Mouse (Mus musculus) gastrocnemius, adult 8-10 months (tissue): Measurements from ENCODE around the gene Defb26. TPM values are rescaled to one million over a fixed set of nuclear protein-coding genes. Genes with fewer than 3 reads are reported as not detected.

Experiments
- DNase-seq, 2 experiments: peaks; one replicate each; pipeline ENCODE4 v3.0.0; 2022; ENCODE audit warnings: low spot score in 2 of 2
- total RNA-seq, 4 experiments: library from RNA; stranded (reverse); gene quantifications; 2 replicates each; pipeline ENCODE4 v1.2.4; 2022

The Defb26 gene
- total RNA-seq, 4 experiments from 2014 or later, result not detected

DNA sequence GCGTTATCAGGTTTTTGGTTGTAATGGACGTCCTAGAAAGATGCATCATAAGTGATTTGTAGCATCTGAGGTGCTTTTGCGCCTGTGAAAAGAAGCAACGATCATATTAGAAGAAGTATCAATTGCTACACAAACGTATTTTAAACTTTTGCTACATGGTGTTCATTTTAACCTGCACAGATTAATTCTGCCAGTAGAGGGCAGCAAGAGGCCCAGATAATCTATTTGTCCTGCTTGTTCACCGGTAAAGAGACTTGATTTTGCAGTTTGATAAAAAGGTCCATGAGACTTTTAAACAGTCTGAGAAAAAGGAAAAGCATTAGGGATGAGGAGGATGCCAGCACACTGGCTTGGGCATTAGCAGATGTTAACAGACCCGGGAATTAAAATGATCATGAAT is 40.5 kb downstream of the Defb26 start:
- DNase-seq, result no peak

DNA sequence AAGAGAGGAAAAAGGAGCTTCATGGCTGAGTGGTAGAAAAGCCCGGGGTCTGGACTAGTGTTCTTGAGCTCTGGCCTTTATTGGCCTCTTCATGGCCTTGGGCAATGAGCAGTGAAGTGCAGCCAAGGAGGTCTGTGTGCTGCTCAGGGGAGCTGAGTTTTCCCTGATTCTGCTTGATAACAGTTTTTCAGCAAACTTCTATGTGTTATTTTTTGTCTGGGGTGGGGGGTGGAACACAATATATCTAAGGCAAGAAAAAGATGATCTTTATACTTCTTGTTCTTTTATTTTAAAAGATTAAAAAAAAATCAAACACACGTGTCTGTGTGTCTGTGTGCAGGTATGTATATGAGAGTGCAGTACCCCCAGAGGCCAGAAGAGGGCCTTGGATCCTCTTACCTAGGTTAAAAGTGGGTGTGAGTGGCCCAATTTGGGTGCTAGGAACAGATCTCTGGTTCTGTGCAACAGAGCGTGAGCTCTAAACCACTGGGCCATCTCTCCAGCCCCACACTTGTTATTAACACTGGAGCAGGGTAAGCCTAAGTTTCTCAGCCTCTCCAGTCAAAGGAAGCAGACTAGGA is 46.8 kb downstream of the Defb26 start, which contains the start of gene Defb23:
Gene Defb23, minus strand, starts transcription at position 51 of the 581 bp plus-strand sequence.
- DNase-seq, result no peak

DNA sequence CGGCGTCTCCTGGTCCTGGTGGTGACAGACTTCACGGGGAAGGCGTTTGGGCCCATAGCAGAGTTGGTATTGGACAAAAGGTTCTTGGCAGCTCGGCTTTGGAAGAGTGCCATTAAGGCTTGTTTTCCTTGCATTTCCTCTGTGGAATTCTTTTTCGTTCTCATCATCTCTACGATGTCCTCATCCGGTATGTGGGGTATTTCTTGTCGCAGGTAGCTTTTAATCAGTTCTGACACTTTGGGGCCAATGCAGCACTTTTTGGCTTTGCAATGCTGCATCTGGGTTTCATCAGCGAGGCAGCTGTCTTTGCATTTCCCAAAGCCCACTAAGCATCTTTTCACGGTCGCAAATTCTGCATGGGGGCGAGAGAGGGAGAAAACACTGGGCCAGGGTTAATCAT is 52.3 kb downstream of the Defb26 start:
- no peak for DNase-seq

Other genes with a start within 250 kb of the Defb26 start
- gene Tbc1d20, start 217.9 kb downstream of the Defb26 start, total RNA-seq, result 10 to 100 TPM; 18.4 to 27.9 (median 24.9) TPM
- 10 to 100 TPM; 23.7 to 31.7 (median 27.1) TPM for gene Rbck1, start 179.0 kb downstream of the Defb26 start, total RNA-seq
- gene Trib3, start 167.7 kb downstream of the Defb26 start, total RNA-seq, result 1 to 10 TPM in 2 of 4 experiments, under 1 TPM in 2; 0.58 to 2.0 (median 1.1) TPM
- gene Nrsn2, start 135.1 kb downstream of the Defb26 start, total RNA-seq, result under 1 TPM in 1 of 4 experiments, not detected in 3; 0.22 TPM
- under 1 TPM; 0.34 to 0.58 (median 0.49) TPM for gene Sox12, start 113.6 kb downstream of the Defb26 start, total RNA-seq
- under 1 TPM; 0.46 to 0.88 (median 0.84) TPM for gene Zcchc3, start 96.7 kb downstream of the Defb26 start, total RNA-seq
- not detected for gene 6820408C15Rik, start 96.1 kb downstream of the Defb26 start, total RNA-seq
- not detected for gene Defb23, start 47.1 kb downstream of the Defb26 start, total RNA-seq
- gene Defb20, start 34.6 kb downstream of the Defb26 start, total RNA-seq, result not detected
- not detected for gene Defb22, start 21.6 kb downstream of the Defb26 start, total RNA-seq
- not detected for gene Defb28, start 6.6 kb upstream of the Defb26 start, total RNA-seq
- not detected for gene Defb29, start 28.4 kb upstream of the Defb26 start, total RNA-seq
- not detected for gene Gm17416, start 57.6 kb upstream of the Defb26 start, total RNA-seq
- not detected for gene Defb21, start 61.1 kb upstream of the Defb26 start, total RNA-seq
- not detected for gene Defb19, start 68.6 kb upstream of the Defb26 start, total RNA-seq
- gene Defb45, start 87.7 kb upstream of the Defb26 start, total RNA-seq, result under 1 TPM in 1 of 4 experiments, not detected in 3; 0.94 TPM
- gene Defb36, start 92.6 kb upstream of the Defb26 start, total RNA-seq, result not detected
- gene Defb25, start 111.4 kb upstream of the Defb26 start, total RNA-seq, result not detected
- gene Rem1, start 115.3 kb upstream of the Defb26 start, total RNA-seq, result 1 to 10 TPM; 1.5 to 2.5 (median 1.7) TPM
- 10 to 100 TPM; 25.7 to 34.6 (median 28.7) TPM for gene H13, start 157.8 kb upstream of the Defb26 start, total RNA-seq
- gene Mcts2, start 175.3 kb upstream of the Defb26 start, total RNA-seq, result 10 to 100 TPM; 10.2 to 12.8 (median 11.9) TPM
- gene Id1, start 224.6 kb upstream of the Defb26 start, total RNA-seq, result 10 to 100 TPM in 1 of 4 experiments, 1 to 10 TPM in 3; 6.7 to 16.6 (median 8.4) TPM
- 1 to 10 TPM; 1.4 to 3.1 (median 2.0) TPM for gene Cox4i2, start 242.5 kb upstream of the Defb26 start, total RNA-seq